Mouse (Mus musculus): ENCODE measurements at regions not wholly inside any gene's neighbourhood (a gene's known extent, or its start where the extent isn't known, plus 50 kb on each side); places are given as distances from the start of the nearest gene placed in this dataset.
A peak's percentile ranks its signal among the peaks of the same experiment; 100 is the strongest.

- H3K27ac ChIP-seq (replicated peaks; ENCODE audit: low read depth, low read length), result no peak overlapping the region
- no peak for DNase-seq (ENCODE audit: low spot score)
- H3K9me3 ChIP-seq (ENCODE audit: control insufficient read depth, low read length), result no peaks in the 10 kb centered on the region
- no peak overlapping the region for H3K4me2 ChIP-seq (replicated peaks; ENCODE audit: low read depth, low read length, severe bottlenecking)
- no peaks in the 10 kb centered on the region for H3K4me1 ChIP-seq (ENCODE audit: control insufficient read depth, insufficient read depth, low read length)
- 81% methylated on average over 1 of the region's 1 CpGs for WGBS
- ATAC-seq (ENCODE audit: low FRiP score, low read depth), result no peak
- no peak overlapping the region for H3K4me3 ChIP-seq (replicated peaks; ENCODE audit: low read length)
- no peak for TF ChIP-seq POLR2A (IDR thresholded peaks at IDR 0.05; ENCODE audit: borderline replicate concordance, extremely low read depth, insufficient read depth, insufficient read length)
- H3K36me3 ChIP-seq (ENCODE audit: control insufficient read depth, insufficient read depth, low read length), result no peaks in the 10 kb centered on the region
- H3K9ac ChIP-seq (ENCODE audit: low read depth, low read length, severe bottlenecking), result no peak overlapping the region
- H3K27me3 ChIP-seq (ENCODE audit: control insufficient read depth, insufficient read depth, low read length), result no peaks in the 10 kb centered on the region
Measured at GRCm38 (mm10) chr2:170237959-170238358, 90.1 kb upstream of the Zfp217 start.

GRCm38 (mm10) chr2:170233426-170233825 lies 85.5 kb upstream of the Zfp217 start:
- DNase-seq (ENCODE audit: low spot score) (peak; percentile 13), ATAC-seq (ENCODE audit: low FRiP score, low read depth) (0 out of 2 replicates have a peak, but pooled peaks have one; percentile 30)
- Histone ChIP-seq H3K36me3 (ENCODE audit: control insufficient read depth, insufficient read depth, low read length) (no peaks in the 10 kb centered on the region), H3K4me2 (replicated peaks; ENCODE audit: low read depth, low read length, severe bottlenecking) (no peak overlapping the region), H3K27ac (replicated peaks; ENCODE audit: low read depth, low read length) (no peak overlapping the region), H3K4me1 (ENCODE audit: control insufficient read depth, insufficient read depth, low read length) (no peaks in the 10 kb centered on the region), H3K9ac (ENCODE audit: low read depth, low read length, severe bottlenecking) (no peak overlapping the region), H3K4me3 (replicated peaks; ENCODE audit: low read length) (no peak overlapping the region), H3K9me3 (ENCODE audit: control insufficient read depth, low read length) (no peaks in the 10 kb centered on the region), H3K27me3 (ENCODE audit: control insufficient read depth, insufficient read depth, low read length) (no peaks in the 10 kb centered on the region)
- TF ChIP-seq POLR2A (IDR thresholded peaks at IDR 0.05; ENCODE audit: borderline replicate concordance, extremely low read depth, insufficient read depth, insufficient read length), result no peak
- 55% methylated on average over 4 of the region's 4 CpGs for WGBS

GRCm38 (mm10) chr2:170229461-170230080 lies 81.7 kb upstream of the Zfp217 start:
- Histone ChIP-seq H3K36me3 (ENCODE audit: control insufficient read depth, insufficient read depth, low read length) (no peaks in the 10 kb centered on the region), H3K27me3 (ENCODE audit: control insufficient read depth, insufficient read depth, low read length) (no peaks in the 10 kb centered on the region), H3K9me3 (ENCODE audit: control insufficient read depth, low read length) (no peaks in the 10 kb centered on the region), H3K4me1 (ENCODE audit: control insufficient read depth, insufficient read depth, low read length) (no peaks in the 10 kb centered on the region), H3K27ac (replicated peaks; ENCODE audit: low read depth, low read length) (no peak overlapping the region), H3K4me3 (replicated peaks; ENCODE audit: low read length) (no peak overlapping the region), H3K9ac (ENCODE audit: low read depth, low read length, severe bottlenecking) (no peak overlapping the region), H3K4me2 (replicated peaks; ENCODE audit: low read depth, low read length, severe bottlenecking) (no peak overlapping the region)
- TF ChIP-seq POLR2A (IDR thresholded peaks at IDR 0.05; ENCODE audit: borderline replicate concordance, extremely low read depth, insufficient read depth, insufficient read length), result no peak
- ATAC-seq (ENCODE audit: low FRiP score, low read depth) (no peak), DNase-seq (ENCODE audit: low spot score) (no peak)
- 78% methylated on average over 8 of the region's 8 CpGs for WGBS

- H3K4me2 ChIP-seq (replicated peaks; ENCODE audit: low read depth, low read length, severe bottlenecking), result no peak overlapping the region
- H3K36me3 ChIP-seq (ENCODE audit: control insufficient read depth, insufficient read depth, low read length), result no peaks in the 10 kb centered on the region
- H3K9me3 ChIP-seq (ENCODE audit: control insufficient read depth, low read length), result no peaks in the 10 kb centered on the region
- TF ChIP-seq POLR2A (IDR thresholded peaks at IDR 0.05; ENCODE audit: borderline replicate concordance, extremely low read depth, insufficient read depth, insufficient read length), result no peak
- no peak overlapping the region for H3K4me3 ChIP-seq (replicated peaks; ENCODE audit: low read length)
- H3K9ac ChIP-seq (ENCODE audit: low read depth, low read length, severe bottlenecking), result no peak overlapping the region
- H3K27me3 ChIP-seq (ENCODE audit: control insufficient read depth, insufficient read depth, low read length), result no peaks in the 10 kb centered on the region
- no peak for ATAC-seq (ENCODE audit: low FRiP score, low read depth)
- no peak for DNase-seq (ENCODE audit: low spot score)
- WGBS, result 87% methylated on average over 10 of the region's 10 CpGs
- H3K4me1 ChIP-seq (ENCODE audit: control insufficient read depth, insufficient read depth, low read length), result peaks cover 3% of the 10 kb centered on the region; the same call in 1 of the 2 replicates
- H3K27ac ChIP-seq (replicated peaks; ENCODE audit: low read depth, low read length), result no peak overlapping the region
Measured at GRCm38 (mm10) chr2:170228318-170228994, 80.6 kb upstream of the Zfp217 start.

- Histone ChIP-seq H3K9me3 (ENCODE audit: control insufficient read depth, low read length) (no peaks in the 10 kb centered on the region), H3K27ac (replicated peaks; ENCODE audit: low read depth, low read length) (no peak overlapping the region), H3K4me1 (ENCODE audit: control insufficient read depth, insufficient read depth, low read length) (peaks cover 29% of the 10 kb centered on the region), H3K36me3 (ENCODE audit: control insufficient read depth, insufficient read depth, low read length) (no peaks in the 10 kb centered on the region), H3K27me3 (ENCODE audit: control insufficient read depth, insufficient read depth, low read length) (peaks cover 5% of the 10 kb centered on the region; the same call in 1 of the 2 replicates), H3K4me3 (replicated peaks; ENCODE audit: low read length) (no peak overlapping the region), H3K9ac (ENCODE audit: low read depth, low read length, severe bottlenecking) (no peak overlapping the region), H3K4me2 (replicated peaks; ENCODE audit: low read depth, low read length, severe bottlenecking) (no peak overlapping the region)
- ATAC-seq (ENCODE audit: low FRiP score, low read depth) (no peak), DNase-seq (ENCODE audit: low spot score) (no peak)
- 60% methylated on average over 7 of the region's 7 CpGs for WGBS
- TF ChIP-seq POLR2A (IDR thresholded peaks at IDR 0.05; ENCODE audit: borderline replicate concordance, extremely low read depth, insufficient read depth, insufficient read length), result no peak
Measured at GRCm38 (mm10) chr2:170223872-170224271, 76.0 kb upstream of the Zfp217 start.

All from limb, embryonic 14.5 days (tissue).